Mouse (Mus musculus) hindbrain, embryonic 12.5 days (tissue): ENCODE measurements around the gene Wipf1. TPM values are rescaled to one million over a fixed set of nuclear protein-coding genes. Genes with fewer than 3 reads are reported as not detected.

Experiments used
- ATAC-seq: fragments of 200-750 bp; cut with Nextera tagmentation; 2 replicates; pipeline ENCODE4 v1.8.0; 2017; ENCODE audit warnings: moderate TSS enrichment; ENCODE audit not compliant: low FRiP score
- H3K27ac ChIP-seq: fragments of 300-500 bp; sonication (generic); 2 replicates; pipeline ENCODE4 v1.5.1; 2016; ENCODE audit warnings: mild to moderate bottlenecking
- H3K27me3 ChIP-seq: fragments of 300-500 bp; sonication (generic); 2 replicates; pipeline ENCODE4 v1.6.1; 2016; ENCODE audit warnings: mild to moderate bottlenecking
- H3K36me3 ChIP-seq: fragments of 300-500 bp; sonication (generic); 2 replicates; pipeline ENCODE4 v1.6.1; 2016; ENCODE audit warnings: mild to moderate bottlenecking
- H3K4me1 ChIP-seq: fragments of 300-500 bp; sonication (generic); 2 replicates; pipeline ENCODE4 v1.6.1; 2016
- H3K4me2 ChIP-seq: fragments of 300-500 bp; sonication (generic); replicated peaks from 2 replicates; pipeline ENCODE4 v1.6.1; 2016; ENCODE audit warnings: mild to moderate bottlenecking
- H3K4me3 ChIP-seq: fragments of 300-500 bp; sonication (generic); 2 replicates; pipeline ENCODE4 v1.5.1; 2016; ENCODE audit warnings: mild to moderate bottlenecking
- H3K9ac ChIP-seq: fragments of 300-500 bp; sonication (generic); 2 replicates; pipeline ENCODE4 v1.6.1; 2016; ENCODE audit warnings: mild to moderate bottlenecking, moderate library complexity
- H3K9me3 ChIP-seq: fragments of 300-500 bp; sonication (generic); replicated peaks from 2 replicates; pipeline ENCODE4 v1.6.1; 2016; ENCODE audit warnings: mild to moderate bottlenecking
- WGBS: fragments of 180-500 bp; shearing (Covaris S2); methylation state at CpG from one replicate; pipeline ENCODE4 v1.1.7; 2016; 5-methylcytosine and 5-hydroxymethylcytosine counted together
- polyA plus RNA-seq: library from polyadenylated mRNA; unstranded; fragments of >200 nt; fragmentation: Nextera tagmentation; extraction: Ambion mirVana; gene quantifications from 2 replicates; pipeline ENCODE4 v1.2.1, GENCODE M21; 2016

The Wipf1 gene
- polyA plus RNA-seq, 1 experiment from 2014 or later: 7.3 TPM

DNA sequence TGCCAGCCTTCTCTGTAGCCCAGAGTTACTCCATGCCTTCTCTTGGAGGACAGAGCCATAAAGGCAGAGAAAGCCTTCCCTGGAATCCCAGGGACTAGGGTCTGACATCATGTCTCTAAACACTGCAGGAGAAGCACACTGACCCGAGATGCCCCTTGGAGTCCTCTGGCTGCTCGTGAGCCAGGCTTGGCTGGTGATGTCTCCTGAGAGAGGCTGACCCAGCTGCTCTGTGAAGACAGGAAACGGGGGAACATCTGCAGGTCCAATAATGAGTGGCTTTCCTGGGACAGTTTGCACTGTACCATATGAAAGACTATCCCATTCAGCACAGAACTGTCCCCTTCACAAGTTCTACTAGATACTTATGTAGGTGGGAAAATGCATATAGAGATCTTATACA is 69.4 kb downstream of the Wipf1 start:
- WGBS: 47% methylated on average over 3 of the region's 3 CpGs
- no peak for ATAC-seq
- H3K27ac ChIP-seq: no peak overlapping the region
- H3K4me1 ChIP-seq: peaks cover 3% of the 10 kb centered on the region; the same call in 1 of the 2 replicates
- H3K9me3 ChIP-seq: no peaks in the 10 kb centered on the region
- no peak overlapping the region for H3K4me3 ChIP-seq
- H3K9ac ChIP-seq: no peak overlapping the region
- H3K4me2 ChIP-seq: no peak overlapping the region
- H3K27me3 ChIP-seq: no peaks in the 10 kb centered on the region
- no peaks in the 10 kb centered on the region for H3K36me3 ChIP-seq

DNA sequence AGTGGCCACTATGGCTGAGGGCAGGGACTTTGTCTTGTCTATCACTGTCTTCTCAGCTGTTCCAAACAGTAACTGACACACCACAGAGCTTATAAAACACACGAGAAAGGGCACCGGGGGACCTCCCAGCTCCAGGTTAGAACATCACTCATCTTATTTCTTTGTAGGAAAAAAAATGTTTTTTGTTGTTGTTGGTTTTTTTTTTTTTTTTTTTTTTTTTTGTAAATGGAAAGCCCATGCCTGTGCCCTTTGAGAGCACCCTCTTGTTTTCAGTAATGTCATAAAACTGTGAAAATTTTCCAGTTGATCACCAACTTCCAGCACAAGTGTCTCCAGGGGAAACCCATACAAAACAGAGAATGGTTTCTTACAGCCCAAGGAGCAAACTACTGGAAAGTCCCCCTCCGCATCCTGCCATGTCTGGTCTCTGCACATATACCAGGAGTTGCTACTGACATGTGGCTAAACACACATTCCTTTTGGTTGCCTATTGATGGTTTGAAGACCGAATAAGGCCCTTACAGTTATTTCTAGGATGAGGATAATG is 69.9 kb downstream of the Wipf1 start:
- ATAC-seq: no peak
- no peaks in the 10 kb centered on the region for H3K27me3 ChIP-seq
- WGBS: 87% methylated on average over 4 of the region's 4 CpGs

DNA sequence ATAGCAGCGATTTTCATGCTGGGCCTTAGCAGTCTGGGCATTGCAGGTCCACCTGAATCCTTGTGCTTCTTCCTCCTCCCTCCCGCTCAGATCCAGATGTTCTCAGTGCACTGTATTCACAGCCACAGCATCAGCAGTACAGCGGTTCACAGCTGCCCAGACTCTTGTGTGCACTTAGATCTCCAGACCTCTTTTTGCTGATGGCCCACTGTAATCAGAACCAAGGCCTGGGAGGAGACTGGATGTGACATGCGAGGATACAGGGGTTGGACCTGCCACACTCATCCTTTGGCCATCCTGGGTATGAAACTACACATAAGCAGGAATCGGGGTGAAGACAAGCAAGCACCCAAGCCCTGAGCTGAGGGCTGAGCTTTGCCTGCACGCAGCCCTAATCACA is 72.6 kb downstream of the Wipf1 start:
- no peak overlapping the region for H3K27ac ChIP-seq
- no peaks in the 10 kb centered on the region for H3K27me3 ChIP-seq
- H3K4me3 ChIP-seq: no peak overlapping the region
- H3K4me1 ChIP-seq: peaks cover 3% of the 10 kb centered on the region; the same call in 1 of the 2 replicates
- 88% methylated on average over 6 of the region's 6 CpGs for WGBS
- no peaks in the 10 kb centered on the region for H3K36me3 ChIP-seq
- no peaks in the 10 kb centered on the region for H3K9me3 ChIP-seq
- H3K4me2 ChIP-seq: no peak overlapping the region
- no peak for ATAC-seq
- H3K9ac ChIP-seq: no peak overlapping the region

More for the DNA sequence above, 69.9 kb downstream of the Wipf1 start:
- Histone ChIP-seq H3K36me3 (no peaks in the 10 kb centered on the region), H3K27ac (no peak overlapping the region), H3K4me2 (no peak overlapping the region), H3K4me3 (no peak overlapping the region), H3K9ac (no peak overlapping the region), H3K4me1 (peaks cover 3% of the 10 kb centered on the region; the same call in 1 of the 2 replicates), H3K9me3 (no peaks in the 10 kb centered on the region)

DNA sequence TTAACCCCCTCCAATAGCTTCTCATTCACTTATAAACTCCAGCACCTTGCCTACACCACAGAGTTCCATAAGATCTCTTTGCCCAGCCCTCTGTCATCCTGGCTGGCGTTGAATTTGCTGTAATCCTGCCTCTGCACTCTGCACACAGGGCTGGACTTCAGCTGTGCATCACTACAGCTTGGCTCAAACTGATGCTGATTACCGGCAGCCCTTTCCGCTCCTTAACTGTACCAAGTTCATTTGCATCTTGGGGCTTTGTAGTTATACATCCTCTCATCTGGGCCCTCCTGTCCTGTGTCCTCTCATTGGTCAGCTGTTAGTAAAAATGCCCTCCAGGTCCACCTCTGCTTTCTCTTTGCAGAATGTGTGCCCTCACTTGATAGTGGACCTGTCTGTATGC is 73.4 kb downstream of the Wipf1 start:
- no peak overlapping the region for H3K4me3 ChIP-seq
- H3K4me2 ChIP-seq: no peak overlapping the region
- no peaks in the 10 kb centered on the region for H3K9me3 ChIP-seq
- no peak overlapping the region for H3K27ac ChIP-seq
- H3K36me3 ChIP-seq: no peaks in the 10 kb centered on the region
- H3K27me3 ChIP-seq: no peaks in the 10 kb centered on the region
- ATAC-seq: no peak
- H3K9ac ChIP-seq: no peak overlapping the region
- 80% methylated on average over 3 of the region's 3 CpGs for WGBS
- H3K4me1 ChIP-seq: peaks cover 3% of the 10 kb centered on the region; the same call in 1 of the 2 replicates

DNA sequence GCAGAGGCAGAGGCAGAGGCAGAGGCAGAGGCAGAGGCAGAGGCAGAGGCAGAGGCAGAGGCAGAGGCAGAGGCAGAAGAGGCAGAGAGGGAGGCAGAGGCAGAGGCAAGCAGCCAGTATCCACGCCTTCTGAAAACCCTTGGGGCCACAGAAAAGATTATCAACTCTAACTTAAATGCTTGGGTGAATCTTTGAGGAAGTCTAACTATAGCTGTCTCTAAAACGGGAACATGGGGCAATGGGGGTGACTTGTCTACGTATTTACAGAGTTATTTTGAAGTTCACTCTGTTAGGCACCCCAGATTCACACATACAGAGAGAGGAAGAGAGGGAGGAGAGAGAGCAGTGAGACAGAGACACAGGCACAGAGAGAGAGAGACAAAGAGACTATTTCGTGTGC is 74.0 kb downstream of the Wipf1 start:
- Histone ChIP-seq H3K4me2 (no peak overlapping the region), H3K9me3 (no peaks in the 10 kb centered on the region), H3K9ac (no peak overlapping the region), H3K36me3 (no peaks in the 10 kb centered on the region), H3K27ac (no peak overlapping the region), H3K4me1 (peaks cover 4% of the 10 kb centered on the region), H3K4me3 (no peak overlapping the region), H3K27me3 (no peaks in the 10 kb centered on the region)
- ATAC-seq: no peak
- 86% methylated on average over 4 of the region's 4 CpGs for WGBS

DNA sequence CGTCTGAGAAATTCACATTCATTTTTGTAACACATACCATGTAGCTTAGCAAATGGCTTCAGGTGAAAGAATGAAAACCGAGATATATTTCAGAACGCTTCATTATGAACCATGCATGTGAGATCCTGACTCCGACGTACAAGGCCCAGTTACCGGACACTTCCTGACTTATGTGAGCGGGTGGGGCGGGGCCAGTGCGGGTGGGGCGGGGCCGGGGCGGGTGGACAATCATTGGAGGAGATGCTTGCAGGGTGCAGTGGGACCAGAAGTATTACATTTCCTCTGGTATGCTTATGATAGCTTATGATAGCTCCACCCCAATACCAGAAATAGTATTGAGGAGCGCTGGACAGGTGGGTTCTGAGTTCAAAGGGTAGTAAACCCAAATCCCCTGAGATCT is 74.9 kb downstream of the Wipf1 start:
- 93% methylated on average over 13 of the region's 13 CpGs for WGBS
- ATAC-seq: no peak
- no peak overlapping the region for H3K27ac ChIP-seq

DNA sequence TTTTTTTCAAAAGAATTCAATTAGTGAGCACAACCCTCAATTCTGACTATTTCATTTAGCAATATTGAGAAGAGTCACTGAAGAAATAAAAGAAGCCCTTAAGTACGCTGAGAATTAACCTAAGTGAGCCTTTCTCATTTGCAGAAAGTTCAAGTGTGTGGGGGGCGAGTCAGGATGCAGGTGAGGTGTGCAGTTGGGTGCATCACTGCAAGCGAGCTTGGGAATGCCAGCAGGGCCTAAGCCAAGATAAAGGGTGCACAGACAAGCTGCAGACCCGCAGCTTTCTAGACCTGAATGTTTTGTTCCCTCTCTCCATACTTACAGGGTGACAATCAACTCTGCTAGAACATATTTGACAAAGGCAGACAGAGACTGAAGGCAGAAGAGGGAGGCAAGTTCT is 75.3 kb downstream of the Wipf1 start:
- Histone ChIP-seq H3K9ac (no peak overlapping the region), H3K9me3 (no peaks in the 10 kb centered on the region), H3K4me1 (peaks cover 6% of the 10 kb centered on the region), H3K27ac (no peak overlapping the region), H3K4me3 (no peak overlapping the region), H3K27me3 (no peaks in the 10 kb centered on the region), H3K36me3 (no peaks in the 10 kb centered on the region), H3K4me2 (no peak overlapping the region)
- ATAC-seq: no peak
- WGBS: 89% methylated on average over 4 of the region's 4 CpGs

More for the DNA sequence above, 74.9 kb downstream of the Wipf1 start:
- Histone ChIP-seq H3K9me3 (no peaks in the 10 kb centered on the region), H3K27me3 (no peaks in the 10 kb centered on the region), H3K4me1 (peaks cover 6% of the 10 kb centered on the region), H3K9ac (no peak overlapping the region), H3K4me3 (no peak overlapping the region), H3K4me2 (no peak overlapping the region), H3K36me3 (no peaks in the 10 kb centered on the region)

DNA sequence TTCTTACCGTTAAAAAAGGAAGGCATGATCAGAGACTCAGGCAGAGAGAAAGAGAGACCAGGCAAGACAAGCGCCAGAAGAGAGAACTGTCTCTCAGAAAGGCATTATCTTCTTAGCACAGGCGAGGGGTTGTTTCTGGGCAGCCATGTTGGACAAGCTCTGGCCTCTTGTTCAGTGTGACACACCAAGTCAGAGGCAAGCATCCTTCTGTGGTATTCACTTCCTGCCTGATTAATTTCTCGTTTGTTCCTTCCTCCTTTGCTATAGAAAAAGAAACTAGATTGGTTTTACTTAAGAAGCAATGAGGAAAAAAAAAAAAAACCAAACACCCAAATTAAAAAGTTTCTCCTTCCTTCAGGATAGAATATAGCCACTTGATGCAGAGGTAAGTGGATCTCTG is 75.8 kb downstream of the Wipf1 start:
- H3K4me1 ChIP-seq: peaks cover 6% of the 10 kb centered on the region
- H3K4me3 ChIP-seq: no peak overlapping the region
- WGBS: 71% methylated on average over 4 of the region's 4 CpGs
- H3K27me3 ChIP-seq: no peaks in the 10 kb centered on the region
- H3K9ac ChIP-seq: no peak overlapping the region
- no peaks in the 10 kb centered on the region for H3K36me3 ChIP-seq
- no peak overlapping the region for H3K27ac ChIP-seq
- H3K4me2 ChIP-seq: no peak overlapping the region
- ATAC-seq: no peak
- no peaks in the 10 kb centered on the region for H3K9me3 ChIP-seq

DNA sequence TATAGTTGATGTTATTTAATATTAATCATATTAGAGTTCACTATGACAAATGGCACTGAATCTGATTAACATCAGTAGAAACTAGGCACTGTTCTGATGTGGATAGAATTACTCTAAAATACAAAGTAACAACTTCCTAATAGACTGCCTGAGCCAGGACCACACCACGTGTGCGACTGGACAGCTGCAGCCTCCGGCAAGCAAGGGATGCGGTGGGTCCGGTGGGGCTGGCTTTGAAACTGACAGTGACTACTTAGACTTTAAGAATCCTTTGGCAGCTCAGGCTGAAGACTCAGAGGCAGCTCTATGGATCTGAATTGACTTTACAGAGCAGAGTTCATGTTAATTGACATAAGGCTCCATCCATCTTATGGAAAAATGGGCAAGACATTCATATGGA is 76.4 kb downstream of the Wipf1 start:
- 59% methylated on average over 5 of the region's 5 CpGs for WGBS
- Histone ChIP-seq H3K4me3 (no peak overlapping the region), H3K4me1 (peaks cover 6% of the 10 kb centered on the region), H3K9me3 (no peaks in the 10 kb centered on the region), H3K4me2 (no peak overlapping the region), H3K36me3 (no peaks in the 10 kb centered on the region), H3K27ac (no peak overlapping the region), H3K9ac (no peak overlapping the region), H3K27me3 (no peaks in the 10 kb centered on the region)
- no peak for ATAC-seq

DNA sequence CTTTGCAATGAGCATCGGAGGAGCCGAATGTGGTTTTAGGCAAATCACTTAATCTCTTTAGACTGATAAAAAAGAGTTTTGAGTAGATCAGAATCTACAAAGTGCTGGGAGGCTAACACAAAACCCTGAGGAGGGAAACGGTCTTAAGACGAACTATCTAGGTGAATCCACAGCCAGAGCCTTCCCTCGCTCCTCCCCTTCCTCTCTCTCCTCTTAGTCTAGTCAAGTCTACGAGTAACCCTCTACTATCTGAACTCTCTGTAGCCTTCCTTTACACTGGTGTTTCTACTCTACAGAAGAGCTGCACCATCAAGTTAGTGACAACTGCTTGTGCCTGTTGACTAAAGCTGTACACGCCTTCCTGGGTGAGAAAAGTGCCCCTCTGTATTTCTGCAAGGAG is 77.0 kb downstream of the Wipf1 start:
- WGBS: 82% methylated on average over 7 of the region's 7 CpGs
- no peak for ATAC-seq
- no peak overlapping the region for H3K4me2 ChIP-seq

DNA sequence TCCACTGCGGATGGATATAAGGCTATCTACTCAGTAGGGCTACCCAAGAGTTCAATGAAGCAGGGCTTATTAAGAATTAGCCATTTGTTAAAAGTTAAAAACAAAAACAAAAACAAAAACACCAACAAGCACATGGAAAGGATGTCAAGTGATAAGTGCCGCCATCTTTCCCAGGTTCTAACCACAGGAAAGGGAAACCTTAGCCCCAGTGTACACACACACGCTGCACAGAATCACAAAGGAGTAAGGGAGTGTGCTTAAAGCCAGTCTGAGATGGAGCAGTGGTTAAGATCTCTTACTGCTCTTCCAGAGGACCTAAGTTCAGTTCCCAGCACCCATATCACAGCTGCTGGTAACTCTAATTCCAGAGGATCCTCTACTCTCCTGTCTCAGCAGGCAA is 78.0 kb downstream of the Wipf1 start:
- Histone ChIP-seq H3K4me3 (no peak overlapping the region), H3K4me1 (peaks cover 6% of the 10 kb centered on the region), H3K9me3 (no peaks in the 10 kb centered on the region), H3K27me3 (no peaks in the 10 kb centered on the region), H3K4me2 (no peak overlapping the region), H3K9ac (no peak overlapping the region), H3K36me3 (no peaks in the 10 kb centered on the region), H3K27ac (no peak overlapping the region)
- WGBS: 93% methylated on average over 3 of the region's 3 CpGs
- no peak for ATAC-seq

More for the DNA sequence above, 77.0 kb downstream of the Wipf1 start:
- no peaks in the 10 kb centered on the region for H3K27me3 ChIP-seq
- H3K4me3 ChIP-seq: no peak overlapping the region
- H3K36me3 ChIP-seq: no peaks in the 10 kb centered on the region
- H3K9ac ChIP-seq: no peak overlapping the region
- no peak overlapping the region for H3K27ac ChIP-seq
- H3K9me3 ChIP-seq: no peaks in the 10 kb centered on the region
- H3K4me1 ChIP-seq: peaks cover 6% of the 10 kb centered on the region

DNA sequence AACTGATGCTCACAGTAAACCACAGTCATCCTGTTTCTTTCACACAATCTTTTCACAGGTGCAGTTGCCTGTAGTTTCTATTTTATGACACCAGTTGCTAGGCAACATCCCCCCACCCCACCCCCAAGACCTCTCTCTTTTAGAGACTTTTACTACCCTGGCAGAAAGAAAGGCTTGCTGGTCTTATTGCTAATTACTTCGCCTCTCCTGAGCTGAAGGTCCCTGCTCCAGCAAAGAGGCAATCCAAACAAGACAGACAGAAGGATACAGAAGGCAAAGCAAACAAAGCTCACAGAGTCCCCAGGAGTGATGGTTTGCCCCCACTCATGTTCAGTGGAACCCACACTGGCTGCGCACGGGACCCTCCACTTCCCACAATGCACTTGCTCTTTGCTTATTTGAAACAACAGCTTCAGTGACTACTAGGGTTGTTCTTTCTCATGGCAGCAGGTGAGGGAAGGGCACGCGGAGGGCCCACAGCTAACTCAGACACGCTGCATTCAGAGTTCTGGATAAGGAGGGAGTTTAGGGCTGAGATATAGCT is 79.3 kb downstream of the Wipf1 start:
- no peak overlapping the region for H3K4me2 ChIP-seq
- WGBS: 55% methylated on average over 6 of the region's 6 CpGs
- ATAC-seq: no peak
- H3K27ac ChIP-seq: no peak overlapping the region
- no peaks in the 10 kb centered on the region for H3K9me3 ChIP-seq
- no peaks in the 10 kb centered on the region for H3K36me3 ChIP-seq
- H3K4me3 ChIP-seq: no peak overlapping the region
- H3K27me3 ChIP-seq: no peaks in the 10 kb centered on the region
- no peak overlapping the region for H3K9ac ChIP-seq
- H3K4me1 ChIP-seq: peaks cover 6% of the 10 kb centered on the region

DNA sequence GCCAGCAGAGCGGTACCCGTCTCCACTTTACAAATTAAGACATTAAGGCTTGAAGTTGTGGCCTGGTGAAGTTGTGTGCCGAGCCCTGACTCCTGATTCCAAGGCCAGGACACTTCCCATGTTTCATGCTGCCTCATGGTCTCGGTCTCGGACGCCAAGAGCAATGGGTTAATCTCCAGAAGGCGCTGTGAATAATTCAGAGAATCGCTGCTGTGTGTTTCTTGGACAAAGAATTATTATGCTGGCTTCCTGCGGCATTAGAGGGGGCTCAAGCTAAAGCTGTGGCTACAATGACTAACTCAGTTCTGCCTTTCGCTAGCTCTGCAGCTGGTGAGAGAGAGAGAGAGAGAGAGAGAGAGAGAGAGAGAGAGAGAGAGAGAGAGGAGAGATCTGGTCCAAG is 85.5 kb downstream of the Wipf1 start:
- Histone ChIP-seq H3K4me3 (no peak overlapping the region), H3K27me3 (no peaks in the 10 kb centered on the region), H3K36me3 (no peaks in the 10 kb centered on the region; the same call in 1 of the 2 replicates), H3K4me2 (no peak overlapping the region), H3K4me1 (0 out of 2 replicates have a peak, but pooled peaks cover 2% of the 10 kb centered on the region), H3K9ac (no peak overlapping the region), H3K27ac (no peak overlapping the region), H3K9me3 (no peaks in the 10 kb centered on the region)
- ATAC-seq: no peak
- 77% methylated on average over 10 of the region's 10 CpGs for WGBS
